Mouse (Mus musculus) CH12.LX (cell line): ENCODE data around the gene Sorcs3. TPM values are rescaled to one million over a fixed set of nuclear protein-coding genes. Genes with fewer than 3 reads are reported as not detected.

ENCODE experiments used
- DNase-seq: peaks from one replicate; pipeline ENCODE4 v3.0.0-alpha.2; 2013; ENCODE audit errors: extremely low read depth
- H3K27ac ChIP-seq: 2 replicates; pipeline ENCODE4 v1.5.1; 2012; ENCODE audit warnings: low read depth, mild to moderate bottlenecking, control low read depth, moderate library complexity; ENCODE audit not compliant: insufficient read depth
- H3K27me3 ChIP-seq: replicated peaks from 2 replicates; pipeline ENCODE3; 2012; ENCODE audit warnings: inconsistent platforms
- H3K36me3 ChIP-seq, 2 experiments: replicated peaks in 1 of 2; 2 replicates each; pipeline versions ENCODE3 to v1.6.1; 2012; ENCODE audit warnings: inconsistent platforms in 1 of 2, low read length in 1 of 2, mild to moderate bottlenecking in 1 of 2, mixed read lengths in 1 of 2, moderate library complexity in 1 of 2; ENCODE audit not compliant: control insufficient read depth in 1 of 2, insufficient read depth in 1 of 2
- H3K4me1 ChIP-seq, 2 experiments: 2 replicates each; pipeline ENCODE4 v1.6.1; 2012; ENCODE audit warnings: inconsistent platforms in 1 of 2, moderate library complexity in 1 of 2; ENCODE audit not compliant: insufficient read depth in 2 of 2, control insufficient read depth in 1 of 2
- H3K4me2 ChIP-seq: 2 replicates; pipeline ENCODE4 v1.6.1; 2012; ENCODE audit warnings: low read depth, mild to moderate bottlenecking, control low read depth; ENCODE audit not compliant: poor library complexity, insufficient read depth, severe bottlenecking
- H3K4me3 ChIP-seq, 3 experiments: fragments of 150-350 bp in 1 of 3; sonication (generic) in 1 of 3; replicated peaks in 1 of 3; 2 replicates each; pipeline versions ENCODE3 to v1.5.1; 2011 to 2012; ENCODE audit warnings: low read depth in 2 of 3, low read length in 2 of 3, mild to moderate bottlenecking in 2 of 3, moderate library complexity in 2 of 3, control low read depth in 1 of 3, improper control_type of control experiment in 1 of 3, inconsistent platforms in 1 of 3, mixed read lengths in 1 of 3; ENCODE audit not compliant: poor library complexity in 1 of 3
- H3K79me2 ChIP-seq: replicated peaks from 2 replicates; pipeline ENCODE4 v1.6.1; 2012; ENCODE audit warnings: mild to moderate bottlenecking, moderate library complexity; ENCODE audit not compliant: control insufficient read depth, poor library complexity, insufficient read depth, severe bottlenecking; ENCODE audit errors: extremely low read depth
- H3K9ac ChIP-seq: 2 replicates; pipeline ENCODE4 v1.6.1; 2012; ENCODE audit warnings: low read depth, mild to moderate bottlenecking, control low read depth, moderate library complexity; ENCODE audit not compliant: insufficient read depth
- H3K9me3 ChIP-seq: replicated peaks from 2 replicates; pipeline ENCODE3; 2012; ENCODE audit warnings: low read length, inconsistent platforms, mixed read lengths
- BHLHE40 ChIP-seq: IDR thresholded peaks from 2 replicates; pipeline ENCODE4 v1.6.1; 2011; ENCODE audit warnings: mild to moderate bottlenecking, low read depth, low read length, improper control_type of control experiment
- CHD1 ChIP-seq: IDR thresholded peaks from 2 replicates; pipeline ENCODE4 v1.6.1; 2012; ENCODE audit warnings: low read depth, low read length, improper control_type of control experiment, inconsistent platforms
- CHD2 ChIP-seq: IDR thresholded peaks from 2 replicates; pipeline ENCODE4 v1.6.1; 2011; ENCODE audit warnings: low read length, improper control_type of control experiment
- CTCF ChIP-seq, 2 experiments: IDR thresholded peaks in 1 of 2; conservative IDR thresholded peaks in 1 of 2; 2 replicates each; pipeline ENCODE4 v1.5.1; 2011 to 2012; ENCODE audit warnings: low read depth in 2 of 2, low read length in 2 of 2, improper control_type of control experiment in 1 of 2, inconsistent platforms in 1 of 2, mild to moderate bottlenecking in 1 of 2, moderate library complexity in 1 of 2
- GABPA ChIP-seq: IDR thresholded peaks from 2 replicates; pipeline ENCODE4 v1.6.1; 2012; ENCODE audit warnings: low read depth, low read length, improper control_type of control experiment, inconsistent platforms; ENCODE audit not compliant: insufficient replicate concordance
- KAT2A ChIP-seq: IDR thresholded peaks from 2 replicates; pipeline ENCODE4 v1.6.1; 2012; ENCODE audit warnings: low read length, improper control_type of control experiment, inconsistent platforms; ENCODE audit not compliant: insufficient replicate concordance
- MAFK ChIP-seq: IDR thresholded peaks from 2 replicates; pipeline ENCODE4 v1.6.1; 2011; ENCODE audit warnings: low read length, improper control_type of control experiment; ENCODE audit not compliant: insufficient replicate concordance
- MAZ ChIP-seq: IDR thresholded peaks from 2 replicates; pipeline ENCODE4 v1.6.1; 2012; ENCODE audit warnings: low read depth, mild to moderate bottlenecking, inconsistent platforms, low read length, improper control_type of control experiment, moderate library complexity
- MEF2A ChIP-seq: IDR thresholded peaks from 2 replicates; pipeline ENCODE4 v1.6.1; 2014; ENCODE audit warnings: low read depth, mild to moderate bottlenecking, inconsistent platforms, low read length, improper control_type of control experiment, borderline replicate concordance
- MXI1 ChIP-seq: IDR thresholded peaks from 2 replicates; pipeline ENCODE4 v1.6.1; 2011; ENCODE audit warnings: mild to moderate bottlenecking, low read depth, low read length, improper control_type of control experiment
- POLR2A ChIP-seq: IDR thresholded peaks from 2 replicates; pipeline ENCODE4 v1.6.1; 2011; ENCODE audit warnings: low read depth, mild to moderate bottlenecking, improper control_type of control experiment, low read length
- RAD21 ChIP-seq: IDR thresholded peaks from 2 replicates; pipeline ENCODE4 v1.6.1; 2011; ENCODE audit warnings: low read depth, mild to moderate bottlenecking, low read length, improper control_type of control experiment, moderate library complexity
- RCOR1 ChIP-seq: conservative IDR thresholded peaks from 2 replicates; pipeline ENCODE4 v1.6.1; 2012; ENCODE audit warnings: low read depth, mild to moderate bottlenecking, inconsistent platforms, low read length, improper control_type of control experiment
- TBP ChIP-seq: conservative IDR thresholded peaks from 2 replicates; pipeline ENCODE4 v1.6.1; 2011; ENCODE audit warnings: low read depth, low read length, improper control_type of control experiment
- TCF12 ChIP-seq: IDR thresholded peaks from 2 replicates; pipeline ENCODE4 v1.6.1; 2014; ENCODE audit warnings: low read depth, mild to moderate bottlenecking, inconsistent platforms, low read length, improper control_type of control experiment
- ZKSCAN1 ChIP-seq: IDR thresholded peaks from 2 replicates; pipeline ENCODE4 v1.6.1; 2012; ENCODE audit warnings: low read depth, inconsistent platforms, low read length, improper control_type of control experiment, borderline replicate concordance
- dilution Hi-C: fragments of 300-500 bp; cut with MboI; formaldehyde crosslinking; loops from 2 replicates; pipeline ENCODE4 v1.14.3; 2020; ENCODE audit warnings: low sequenced_read_pairs; ENCODE audit not compliant: extremely low pct_unique_long_range_greater_than_20kb, extremely low pct_ligation_motif_present
- in situ Hi-C: fragments of 300-500 bp; cut with MboI; formaldehyde crosslinking; loops from 3 replicates; pipeline ENCODE4 v1.14.3; 2019; ENCODE audit warnings: low sequenced_read_pairs, low pct_ligation_motif_present, low pct_unique_long_range_greater_than_20kb, mixed read lengths
- polyA plus RNA-seq: library from polyadenylated mRNA; unstranded; fragments of >175 nt; gene quantifications from 2 replicates; pipeline ENCODE4 v1.2.1, GENCODE M21; 2012; ENCODE audit warnings: low read depth; ENCODE audit not compliant: insufficient read length
- total RNA-seq, 2 experiments: library from RNA; depleted of rRNA; stranded (reverse); fragments of 300-350 nt in 1 of 2; fragments of >200 nt in 1 of 2; gene quantifications; 2 replicates each; pipeline ENCODE4 v1.2.3; 2012 to 2014

The Sorcs3 gene
- total and polyA plus RNA-seq, 3 experiments = not detected

- H3K36me3 ChIP-seq = no peaks in the 10 kb centered on the region
- dilution Hi-C loops (no loop called here), in situ Hi-C loops (no loop called here)
- H3K9ac ChIP-seq = no peak overlapping the region
- no peaks in the 10 kb centered on the region for H3K27me3 ChIP-seq
- no peak for DNase-seq
- no peak overlapping the region for H3K4me2 ChIP-seq
- no peak overlapping the region for H3K4me3 ChIP-seq
- peaks cover 54% of the 10 kb centered on the region for H3K9me3 ChIP-seq
- no peaks in the 10 kb centered on the region for H3K4me1 ChIP-seq
- H3K27ac ChIP-seq = no peak overlapping the region
- no peaks in the 10 kb centered on the region for H3K79me2 ChIP-seq
- TF ChIP-seq RCOR1 = no peak
- TF ChIP-seq CTCF (conservative IDR thresholded peaks at IDR 0.05 in 1 of 2, IDR thresholded peaks at IDR 0.05 in 1 of 2; ENCODE audit: low read depth in 2 of 2, low read length in 2 of 2) = no peak
- no peak for TF ChIP-seq CHD1
- TF ChIP-seq CHD2 = no peak
- TF ChIP-seq MEF2A = no peak
- no peak for TF ChIP-seq MAFK
- no peak for TF ChIP-seq BHLHE40
- TF ChIP-seq POLR2A = no peak
- no peak for TF ChIP-seq ZKSCAN1
Measured at GRCm38 (mm10) chr19:48503896-48504620, 298.2 kb downstream of the Sorcs3 start.

- no peaks in the 10 kb centered on the region for H3K36me3 ChIP-seq
- no peak for DNase-seq
- no peaks in the 10 kb centered on the region for H3K27me3 ChIP-seq
- dilution Hi-C loops (no loop called here), in situ Hi-C loops (no loop called here)
- H3K27ac ChIP-seq = no peak overlapping the region
- no peak overlapping the region for H3K4me2 ChIP-seq
- H3K4me1 ChIP-seq = no peaks in the 10 kb centered on the region
- H3K79me2 ChIP-seq = no peaks in the 10 kb centered on the region
- H3K4me3 ChIP-seq = no peak overlapping the region
- H3K9ac ChIP-seq = no peak overlapping the region
- TF ChIP-seq MAZ = no peak
- TF ChIP-seq ZKSCAN1 = no peak
- TF ChIP-seq TBP = no peak
- TF ChIP-seq MAFK = no peak
- TF ChIP-seq KAT2A = no peak
- TF ChIP-seq RAD21 = no peak
- TF ChIP-seq MXI1 = no peak
- TF ChIP-seq GABPA = no peak
- no peak for TF ChIP-seq TCF12
- no peak for TF ChIP-seq CTCF (conservative IDR thresholded peaks at IDR 0.05 in 1 of 2, IDR thresholded peaks at IDR 0.05 in 1 of 2; ENCODE audit: low read depth in 2 of 2, low read length in 2 of 2)
- peaks cover 76% of the 10 kb centered on the region for H3K9me3 ChIP-seq
Measured at GRCm38 (mm10) chr19:48523803-48524202, 318.0 kb downstream of the Sorcs3 start.
